Mouse (Mus musculus): ENCODE measurements around the gene Map3k11.

The Map3k11 gene

GRCm38 (mm10) chr19:5710581-5710980, 22.0 kb downstream of the Map3k11 start:
- DNase-seq (ENCODE audit: low read depth, low spot score): no peak

DNA sequence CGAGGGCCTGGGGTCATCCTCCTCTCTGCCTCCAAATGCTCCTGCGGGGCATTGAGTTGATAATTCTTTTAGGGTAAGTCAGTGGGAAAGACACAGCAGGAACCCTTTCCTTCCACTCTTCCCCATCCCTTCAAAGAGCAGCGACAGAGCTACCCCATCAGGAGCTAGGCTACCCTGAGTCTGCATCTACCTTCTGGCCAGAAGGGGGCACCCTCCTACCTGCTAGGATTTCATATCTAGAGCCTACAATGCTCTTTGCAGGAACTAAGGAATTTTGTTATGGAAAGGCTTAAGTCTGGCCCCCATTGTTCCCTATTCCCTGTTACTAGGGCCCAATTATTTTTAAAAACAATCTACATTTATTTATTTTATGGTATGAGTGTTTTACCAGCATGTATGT, 22.7 kb downstream of the Map3k11 start:
- DNase-seq (ENCODE audit: low read depth, low spot score): peak; percentile 65

GRCm38 (mm10) chr19:5711907-5712460, 23.4 kb downstream of the Map3k11 start:
- DNase-seq (ENCODE audit: low read depth, low spot score): no peak

DNA sequence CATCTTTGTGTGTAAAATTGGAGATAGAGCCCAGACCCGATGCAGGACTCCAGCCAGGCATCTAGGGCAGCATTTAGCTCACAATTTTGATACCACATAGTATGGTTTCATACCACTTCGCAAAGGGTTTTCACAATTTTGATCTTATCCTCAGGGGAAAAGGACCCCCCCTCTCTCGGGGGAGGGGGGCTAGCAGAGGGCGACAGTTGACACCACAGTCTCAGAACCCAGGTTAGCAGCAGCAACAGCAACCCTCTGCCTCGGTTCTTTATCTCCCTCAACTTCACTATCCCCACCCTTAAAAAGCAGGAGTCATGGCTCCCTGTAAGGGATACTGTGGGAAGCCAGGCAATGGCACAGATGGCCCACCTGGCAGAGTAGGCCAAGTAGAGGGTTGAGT, 24.7 kb downstream of the Map3k11 start:
- no peak for DNase-seq (ENCODE audit: low read depth, low spot score)

GRCm38 (mm10) chr19:5713730-5714129, 25.2 kb downstream of the Map3k11 start:
- DNase-seq (ENCODE audit: low read depth, low spot score): no peak

DNA sequence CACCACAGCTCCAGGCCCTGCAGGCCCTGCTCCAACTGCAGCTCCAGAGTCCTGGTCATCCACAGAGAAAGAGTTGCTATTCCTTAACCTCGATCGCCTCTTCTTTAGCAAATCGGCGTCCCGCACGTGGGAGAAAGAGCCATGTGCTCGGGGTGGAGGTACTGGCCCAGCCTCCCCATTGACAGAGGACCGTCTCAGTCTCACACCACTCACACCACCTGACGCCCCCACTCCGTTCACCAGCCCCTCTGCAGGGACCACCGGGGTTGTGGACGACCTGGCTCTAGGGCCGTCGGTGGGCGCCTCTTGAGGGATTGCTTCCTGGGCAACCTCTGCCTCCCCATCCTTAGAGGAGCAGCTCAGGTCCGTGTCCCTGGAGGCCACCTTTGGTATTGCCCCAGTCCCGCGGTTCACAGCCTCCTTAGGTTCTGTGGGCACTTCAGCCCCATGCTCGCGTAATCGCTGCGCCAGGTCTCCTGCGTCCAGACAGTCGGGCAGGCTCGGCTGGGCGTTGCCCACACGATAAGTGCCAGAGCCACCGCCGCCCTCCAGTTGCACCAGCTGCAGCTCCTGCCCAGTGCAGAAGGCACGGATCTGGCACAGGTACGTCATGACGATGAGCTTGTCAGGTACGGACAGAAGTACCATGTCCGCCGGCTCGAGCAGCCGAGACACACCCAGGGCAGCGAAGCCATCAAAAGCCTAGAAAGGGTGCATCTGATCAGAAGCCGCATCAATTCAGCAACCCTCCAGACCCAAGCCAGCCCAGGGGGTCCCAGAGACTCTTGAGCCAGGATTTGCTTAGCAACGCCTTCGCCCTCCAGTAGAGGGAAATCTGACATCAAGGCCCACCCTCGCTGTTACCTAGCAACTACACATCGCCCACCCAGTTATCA, 27.5 kb downstream of the Map3k11 start:
- no peak for DNase-seq (ENCODE audit: low read depth, low spot score)

DNA sequence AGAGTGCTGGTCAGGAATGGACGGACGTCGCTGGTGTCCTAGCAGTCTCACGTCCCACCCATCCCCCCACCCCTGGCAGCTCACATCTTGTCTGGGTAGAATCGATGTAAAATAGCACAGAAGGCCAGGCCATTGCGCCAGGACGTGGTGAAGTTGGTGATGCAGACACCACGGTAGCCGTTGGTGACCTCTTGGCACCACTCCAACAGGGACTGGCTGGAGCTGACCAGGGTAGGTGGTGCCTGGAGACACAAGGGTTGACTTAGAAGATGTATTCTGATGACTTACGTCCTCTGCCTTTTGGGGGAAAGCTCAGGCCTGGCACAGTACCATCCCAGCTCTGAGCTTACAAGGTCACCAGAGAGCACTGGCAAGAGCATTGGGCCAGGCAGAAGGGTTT, 28.4 kb downstream of the Map3k11 start:
- no peak for DNase-seq (ENCODE audit: low read depth, low spot score)

DNA sequence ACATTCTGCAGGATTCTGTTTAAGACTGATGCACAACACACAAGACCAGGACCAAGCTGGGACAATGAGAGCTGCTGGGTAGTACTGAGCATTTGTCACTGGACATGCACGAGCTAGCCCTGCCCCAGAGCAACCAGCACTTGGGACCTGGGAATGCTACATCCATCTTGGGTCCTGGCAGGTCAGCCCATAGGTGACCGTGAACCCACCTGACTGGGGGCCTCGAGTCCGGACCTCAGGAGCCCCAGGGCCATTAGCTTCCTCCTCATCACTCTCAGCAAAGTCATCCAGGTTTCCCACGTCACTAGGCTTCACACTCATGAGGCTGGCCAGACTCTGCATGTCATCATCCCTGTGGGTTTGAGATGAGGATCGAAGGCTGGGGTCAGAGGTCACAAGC, 32.7 kb downstream of the Map3k11 start:
- no peak for DNase-seq (ENCODE audit: low read depth, low spot score)

- DNase-seq (ENCODE audit: low read depth, low spot score): no peak
Observed at GRCm38 (mm10) chr19:5722848-5723425, 34.4 kb downstream of the Map3k11 start.

DNA sequence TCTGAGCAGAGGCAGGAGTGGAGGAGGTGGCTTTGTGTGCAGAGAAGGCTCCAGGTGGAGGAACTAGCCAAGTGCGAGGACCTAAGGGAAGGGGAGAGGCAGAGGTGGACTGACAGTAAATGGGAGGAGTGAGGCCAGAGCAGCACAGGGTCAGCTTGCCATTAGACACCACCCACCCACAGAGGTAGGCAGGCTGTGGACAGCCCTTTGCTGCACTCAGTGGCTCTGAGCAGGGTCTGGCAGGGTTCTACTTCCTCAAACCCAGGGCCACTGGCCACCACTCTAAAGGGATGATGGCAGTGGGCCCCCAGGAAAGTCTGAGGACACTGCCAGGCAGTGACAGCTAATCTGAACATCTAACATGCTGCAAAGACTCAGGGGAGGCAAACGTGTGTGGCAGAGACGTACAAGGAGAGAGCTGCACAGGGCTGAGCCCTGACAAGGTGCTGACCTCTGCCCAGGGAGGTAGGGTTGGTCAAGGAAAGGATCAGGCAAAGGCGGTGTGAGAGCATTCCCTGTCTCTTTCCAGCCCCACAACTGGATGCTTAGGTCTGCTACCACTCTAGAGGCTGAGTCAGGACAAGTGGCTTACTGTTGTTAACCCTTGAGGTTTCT, 35.5 kb downstream of the Map3k11 start:
- no peak for DNase-seq (ENCODE audit: low read depth, low spot score)

GRCm38 (mm10) chr19:5724549-5724941, 36.0 kb downstream of the Map3k11 start:
- DNase-seq (ENCODE audit: low read depth, low spot score): no peak

DNA sequence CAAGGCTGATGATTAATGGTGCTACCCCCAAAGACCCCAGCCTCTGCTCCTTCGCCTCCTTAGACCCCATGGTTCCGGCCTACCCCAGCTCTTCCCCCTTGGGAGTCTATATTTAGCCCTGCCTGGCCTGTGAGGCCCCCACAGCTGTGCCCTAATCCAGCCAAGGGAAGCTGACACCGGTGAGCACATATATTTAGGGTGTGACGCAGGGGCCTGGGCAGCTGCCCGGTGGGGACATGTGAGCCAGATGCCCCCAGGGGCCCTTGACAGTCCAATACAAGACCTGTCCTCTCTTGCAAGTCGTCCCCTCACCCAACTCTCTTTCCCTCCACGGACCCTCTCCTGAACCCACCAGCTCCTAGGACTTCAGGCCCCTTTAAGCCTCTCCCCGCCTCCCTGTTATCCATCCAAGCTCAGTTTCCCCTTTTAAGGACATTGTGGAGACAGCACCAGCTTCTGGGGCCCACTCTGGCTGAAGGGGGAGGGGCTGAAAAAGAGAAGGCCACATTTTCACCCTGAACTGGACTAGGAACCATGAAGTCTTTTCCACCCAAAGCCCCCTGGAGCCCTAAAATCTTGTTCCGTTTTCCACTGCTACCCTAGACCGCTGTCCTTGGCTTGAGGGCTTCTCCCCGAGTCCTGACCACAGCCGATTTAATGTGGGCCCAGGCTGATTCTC, 36.6 kb downstream of the Map3k11 start:
- DNase-seq (ENCODE audit: low read depth, low spot score): no peak

- DNase-seq (ENCODE audit: low read depth, low spot score): no peak
Observed at GRCm38 (mm10) chr19:5725767-5726515, 37.4 kb downstream of the Map3k11 start, which contains the start of gene Ehbp1l1. TSS of gene Ehbp1l1 (minus strand) at chr19:5726317.

- DNase-seq (ENCODE audit: low read depth, low spot score): no peak
Observed at GRCm38 (mm10) chr19:5726961-5727578, 38.5 kb downstream of the Map3k11 start.

DNA sequence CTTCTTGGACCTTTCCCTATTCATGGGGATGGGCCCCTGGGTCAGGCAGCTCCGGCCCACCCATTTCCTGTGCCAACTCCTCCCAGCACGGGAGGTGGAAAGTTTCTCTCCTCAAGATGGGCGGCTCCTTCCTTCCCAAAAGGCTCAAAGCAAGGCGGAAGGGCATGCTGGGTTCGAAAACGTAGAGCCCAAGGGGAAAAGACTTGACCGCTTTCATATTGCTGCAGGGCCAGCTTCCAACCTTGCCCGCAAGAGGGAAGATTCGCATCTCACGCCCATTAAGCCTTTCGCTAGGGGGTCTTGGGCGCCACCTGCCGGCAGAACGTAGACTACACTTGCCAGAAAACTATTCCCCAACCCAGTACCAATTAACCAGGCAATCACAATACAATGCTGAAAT, 39.2 kb downstream of the Map3k11 start:
- peak; percentile 88 for DNase-seq (ENCODE audit: low read depth, low spot score)

- peak; percentile 34 for DNase-seq (ENCODE audit: low read depth, low spot score)
Observed at GRCm38 (mm10) chr19:5728631-5729443, 40.3 kb downstream of the Map3k11 start.

GRCm38 (mm10) chr19:5729444-5729815, 40.9 kb downstream of the Map3k11 start, which contains the start of gene Fam89b:
TSS of gene Fam89b (minus strand) at chr19:5729653.
- peak; percentile 89 for DNase-seq (ENCODE audit: low read depth, low spot score)

- no peak for DNase-seq (ENCODE audit: low read depth, low spot score)
Observed at GRCm38 (mm10) chr19:5730314-5731186, 42.0 kb downstream of the Map3k11 start.
